9 mouse cellular contexts compared by ENCODE assay signal in genomic region chr9:116847241-116848135, GRCm38 (mm10).
DNase-seq lines count a peak whose midpoint lies in the region; ATAC-seq and TF ChIP-seq lines count a peak whose summit lies in the region.
"Had no signal": no experiment of that assay in that cellular context is flagged by ENCODE, and none has a peak within 500 bp of the region (broad histone marks: within the 10 kb centered on the region; RNA-seq: fewer than 3 reads in every experiment).

No protein-coding gene starts in this region.

- no peak for TF ChIP-seq CTCF in stomach, postnatal 0 days (IDR thresholded peaks at IDR 0.05; ENCODE audit: low read depth)

- no peak overlapping the region for H3K4me2 ChIP-seq in heart, embryonic 15.5 days
- H3K4me2 ChIP-seq in stomach, postnatal 0 days (replicated peaks; ENCODE audit: low read depth) = no peak overlapping the region

- no peak overlapping the region for H3K9ac ChIP-seq in heart, embryonic 15.5 days
- no peak overlapping the region for H3K9ac ChIP-seq in stomach, postnatal 0 days (ENCODE audit: low read length)

- intact Hi-C loops in left cerebral cortex, postnatal 4 days (cut with DNase I) = no loop called here
- intact Hi-C loops in left cerebral cortex, postnatal 14 days (cut with DNase I) = no loop called here

- WGBS in heart, embryonic 15.5 days = 61% methylated on average over 7 of the region's 7 CpGs
- 38% methylated on average over 7 of the region's 7 CpGs for WGBS in stomach, postnatal 0 days

- H3K4me3 ChIP-seq in heart, embryonic 15.5 days = no peak overlapping the region
- no peak overlapping the region for H3K4me3 ChIP-seq in stomach, postnatal 0 days (ENCODE audit: low read depth, low read length)

- no peaks in the 10 kb centered on the region for H3K27me3 ChIP-seq in heart, embryonic 15.5 days
- H3K27me3 ChIP-seq in stomach, postnatal 0 days (ENCODE audit: control insufficient read depth, insufficient read depth, low read length) = no peaks in the 10 kb centered on the region

- no peaks in the 10 kb centered on the region for H3K9me3 ChIP-seq in heart, embryonic 15.5 days (replicated peaks)
- no peaks in the 10 kb centered on the region for H3K9me3 ChIP-seq in stomach, postnatal 0 days (ENCODE audit: control insufficient read depth, low read length)

- DNase-seq in left cerebral cortex, postnatal 4 days = peak; percentile 56
- no peak for DNase-seq in left cerebral cortex, postnatal 14 days (ENCODE audit: low spot score in 2 of 2)
- peak; percentile 87 to 92 for DNase-seq in kidney, postnatal 4 days
- DNase-seq in stomach, postnatal 0 days (ENCODE audit: low spot score) = peak; percentile 25
- DNase-seq in embryo, embryonic 10 days (ENCODE audit: low spot score) = no peak
- DNase-seq in thymus, postnatal 4 days = no peak
- no peak for DNase-seq in thymus, postnatal 14 days
- DNase-seq: thymus, adult 2 months had no signal

- H3K36me3 ChIP-seq in heart, embryonic 15.5 days = no peaks in the 10 kb centered on the region
- H3K36me3 ChIP-seq in stomach, postnatal 0 days (ENCODE audit: control insufficient read depth, insufficient read depth, low read length) = no peaks in the 10 kb centered on the region; the same call in 1 of the 2 replicates

- peaks cover 9% of the 10 kb centered on the region for H3K4me1 ChIP-seq in heart, embryonic 15.5 days (replicated peaks)
- H3K4me1 ChIP-seq in stomach, postnatal 0 days (replicated peaks; ENCODE audit: control insufficient read depth, insufficient read depth) = no peaks in the 10 kb centered on the region

- H3K27ac ChIP-seq in heart, embryonic 15.5 days = peak overlapping the region; percentile 49
- peak overlapping the region; percentile 56 for H3K27ac ChIP-seq in stomach, postnatal 0 days (replicated peaks)

- TF ChIP-seq EP300 in stomach, postnatal 0 days (optimal IDR thresholded peaks at IDR 0.05) = peak; percentile 12

- peak; percentile 58; the same call in 1 of the 2 replicates for ATAC-seq in heart, embryonic 15.5 days (replicated peaks; ENCODE audit: insufficient number of reproducible peaks, insufficient read depth, low FRiP score, low read depth)
- peak; percentile 87 for ATAC-seq in stomach, postnatal 0 days (ENCODE audit: low FRiP score, low TSS enrichment)

Comparison
In these comparisons a context has a peak if more than half of its experiments do, and no peak if none do; other contexts are left out.
1. DNase-seq: peak in left cerebral cortex, postnatal 4 days (single experiment), kidney, postnatal 4 days (2 of 2) and stomach, postnatal 0 days (single experiment); none in left cerebral cortex, postnatal 14 days (0 of 2), embryo, embryonic 10 days (single experiment), thymus, postnatal 4 days (single experiment) and thymus, postnatal 14 days (single experiment).